Mouse (Mus musculus) urinary bladder, postnatal 10 days (tissue): ENCODE data around the gene Lrp1.

ENCODE experiments used
- DNase-seq: peaks from one replicate; pipeline ENCODE4 v3.0.0; 2022; ENCODE audit warnings: low spot score

The Lrp1 gene

DNA sequence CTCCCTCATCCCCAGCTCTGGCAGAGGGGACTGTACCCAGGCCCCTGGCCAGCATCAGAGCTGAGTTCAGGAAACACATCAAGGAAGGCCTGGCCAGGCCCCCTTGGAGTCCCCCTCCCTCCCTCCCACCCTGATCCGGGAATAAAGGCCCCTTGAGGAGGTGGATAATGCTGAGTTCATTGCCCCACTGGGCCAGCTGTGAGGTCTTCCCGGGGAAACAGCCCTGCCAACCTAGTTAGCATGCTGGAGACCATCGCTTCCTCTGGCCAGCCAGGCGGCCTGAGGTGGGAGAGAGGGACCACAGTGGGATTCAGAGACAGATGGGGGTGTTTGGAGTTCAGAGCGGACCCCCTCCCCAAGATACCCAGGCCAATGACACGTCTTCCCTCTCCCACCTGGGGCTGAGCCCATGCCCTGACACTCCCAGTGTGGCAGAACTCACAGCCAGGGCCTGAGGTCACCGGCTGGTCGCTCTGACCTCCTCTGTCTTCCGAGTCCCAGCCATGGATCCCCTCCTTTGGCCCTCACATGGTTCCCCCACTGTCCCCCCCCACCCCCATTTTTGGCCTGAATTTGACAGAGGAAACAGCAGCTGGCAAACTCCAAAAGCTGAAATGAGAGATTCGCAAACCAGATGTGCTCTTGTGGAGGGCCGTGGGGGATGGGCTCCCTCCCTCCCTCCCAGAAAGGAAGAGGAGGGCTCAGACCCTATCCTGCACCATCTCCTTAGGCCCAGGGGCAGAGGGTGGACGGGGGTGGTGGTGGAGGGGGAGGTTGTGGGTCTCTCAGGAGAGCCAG lies 6.5 kb downstream of the Lrp1 start:
- no peak for DNase-seq

DNA sequence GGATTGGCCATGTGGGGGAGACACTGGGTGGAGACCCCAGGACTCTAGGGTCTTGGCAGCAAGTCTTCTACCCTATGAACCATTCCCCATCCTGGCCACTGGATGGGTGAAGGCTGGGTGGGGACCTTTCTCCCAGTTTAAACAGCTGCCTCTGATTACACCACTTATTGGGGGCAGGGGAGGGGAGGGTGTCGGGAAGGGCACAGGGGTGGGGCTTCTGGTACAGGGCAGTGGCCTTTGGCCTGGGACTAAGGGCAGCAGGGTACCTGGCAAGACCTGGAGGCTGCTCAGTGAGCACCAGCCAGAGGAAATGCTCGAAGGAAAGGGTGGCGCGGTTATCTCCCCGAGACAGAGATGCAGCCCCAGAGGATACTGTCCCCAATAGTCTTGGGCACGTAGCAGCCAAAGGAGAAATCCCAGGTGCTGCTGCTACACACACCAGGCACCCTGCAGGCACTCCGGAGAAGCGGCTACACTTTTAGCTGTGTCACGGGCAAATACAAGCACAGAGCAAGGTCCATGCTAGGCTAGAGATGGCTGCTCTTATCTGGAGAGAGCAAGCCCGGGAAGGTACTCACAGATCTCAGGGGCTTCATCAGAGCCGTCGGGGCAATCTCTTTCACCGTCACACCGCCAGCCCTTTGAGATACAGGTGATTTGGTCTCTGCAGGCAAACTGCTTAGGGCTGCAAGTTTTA lies 8.7 kb downstream of the Lrp1 start:
- DNase-seq = no peak

DNA sequence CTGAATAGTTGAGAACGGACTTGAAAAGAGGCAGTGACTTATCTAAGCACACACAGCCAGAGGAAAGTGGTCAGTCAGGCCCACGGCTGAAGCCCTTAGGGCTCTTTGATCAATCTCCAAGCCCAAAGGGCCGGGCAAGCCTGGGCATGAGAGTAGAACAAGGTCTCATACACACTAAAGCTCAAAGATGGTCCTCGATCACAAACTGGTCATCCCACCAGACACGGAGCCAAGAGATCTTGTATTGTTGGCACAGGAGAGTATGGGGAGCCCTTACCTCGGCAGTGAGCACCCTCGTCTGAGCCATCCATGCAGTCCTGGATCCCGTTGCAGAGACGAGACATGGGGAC lies 10.9 kb downstream of the Lrp1 start:
- DNase-seq = no peak

DNA sequence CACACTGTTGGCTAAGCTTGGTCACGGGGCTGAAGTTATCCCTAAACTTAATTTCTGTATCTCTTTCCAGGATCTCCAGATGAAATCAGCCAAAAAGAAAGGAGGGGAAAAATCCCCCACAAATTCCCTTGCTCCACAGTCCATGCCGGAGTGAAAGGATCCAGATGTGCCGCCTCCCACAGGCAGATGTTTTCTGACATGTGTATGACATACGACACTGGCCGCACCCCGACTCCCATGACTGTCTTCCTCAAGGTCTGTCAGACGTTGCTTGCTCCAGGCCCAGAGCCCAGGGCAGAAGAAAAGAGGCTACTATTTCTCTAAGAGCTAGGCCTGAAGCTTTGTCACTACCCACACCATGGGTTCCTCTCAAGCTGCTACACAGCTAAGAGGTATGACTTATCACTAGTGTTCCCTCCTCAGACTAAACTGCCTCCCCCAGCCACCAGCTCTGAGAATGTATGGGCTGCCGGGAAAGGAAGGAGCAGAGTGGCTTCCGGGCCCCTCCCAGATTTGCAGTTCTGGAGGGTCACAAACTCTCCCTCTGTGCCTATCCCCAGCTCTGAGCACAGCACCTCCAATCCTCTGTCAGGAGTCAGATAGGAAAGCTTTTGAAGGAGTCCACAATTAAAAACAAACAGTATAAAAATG lies 11.4 kb downstream of the Lrp1 start:
- no peak for DNase-seq

DNA sequence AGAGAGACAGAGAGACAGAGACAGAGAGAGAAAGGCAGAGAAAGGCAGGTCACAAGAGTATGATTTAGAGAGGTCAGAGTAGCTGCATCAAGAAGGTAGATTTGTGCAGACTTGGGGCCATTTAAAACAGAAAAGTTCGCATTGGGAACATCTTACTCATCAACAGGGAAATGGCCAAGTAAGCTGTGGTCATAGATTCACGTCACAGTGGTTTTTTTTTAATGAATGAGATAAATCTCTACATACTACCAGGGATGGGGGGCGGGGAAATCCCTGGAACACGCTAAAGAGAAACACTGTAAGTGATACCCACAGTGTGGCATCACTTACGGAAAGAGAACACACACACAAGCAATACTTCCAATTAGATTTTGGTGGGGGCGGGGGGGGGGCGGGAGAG lies 13.9 kb downstream of the Lrp1 start:
- DNase-seq = no peak

DNA sequence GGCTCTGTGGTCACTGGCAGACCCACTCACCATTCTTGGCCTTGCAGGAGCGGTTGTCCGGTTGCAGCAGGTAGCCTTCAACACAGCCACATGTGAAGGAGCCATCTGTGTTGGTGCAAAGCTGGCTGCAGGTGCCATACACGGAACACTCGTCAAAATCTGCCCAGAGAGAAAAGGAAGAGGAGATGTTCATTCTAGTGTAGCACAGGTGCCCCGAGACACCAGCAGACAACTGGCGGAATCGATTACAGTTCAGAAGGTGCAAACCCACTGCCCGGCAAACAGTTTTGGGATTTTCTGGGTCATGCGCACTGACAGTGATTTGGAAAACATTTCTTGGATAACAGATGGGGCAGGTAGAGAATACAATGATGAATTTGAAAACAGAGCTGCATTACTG lies 15.2 kb downstream of the Lrp1 start:
- DNase-seq = no peak

DNA sequence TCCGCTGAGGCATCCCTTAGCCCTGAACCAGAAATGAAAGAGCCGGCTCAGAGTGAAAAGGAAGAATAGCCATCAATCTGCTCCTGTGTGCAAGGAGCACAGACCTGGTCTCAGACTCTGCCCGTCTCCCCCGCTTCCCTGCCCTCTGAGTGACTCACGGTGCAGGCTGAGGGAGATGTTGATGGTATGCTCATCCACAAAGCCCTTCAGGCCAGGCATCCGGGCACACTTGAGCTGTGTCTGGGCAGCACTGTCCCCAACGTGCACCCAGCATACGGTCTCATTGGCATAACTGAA lies 15.7 kb downstream of the Lrp1 start:
- DNase-seq = no peak

DNA sequence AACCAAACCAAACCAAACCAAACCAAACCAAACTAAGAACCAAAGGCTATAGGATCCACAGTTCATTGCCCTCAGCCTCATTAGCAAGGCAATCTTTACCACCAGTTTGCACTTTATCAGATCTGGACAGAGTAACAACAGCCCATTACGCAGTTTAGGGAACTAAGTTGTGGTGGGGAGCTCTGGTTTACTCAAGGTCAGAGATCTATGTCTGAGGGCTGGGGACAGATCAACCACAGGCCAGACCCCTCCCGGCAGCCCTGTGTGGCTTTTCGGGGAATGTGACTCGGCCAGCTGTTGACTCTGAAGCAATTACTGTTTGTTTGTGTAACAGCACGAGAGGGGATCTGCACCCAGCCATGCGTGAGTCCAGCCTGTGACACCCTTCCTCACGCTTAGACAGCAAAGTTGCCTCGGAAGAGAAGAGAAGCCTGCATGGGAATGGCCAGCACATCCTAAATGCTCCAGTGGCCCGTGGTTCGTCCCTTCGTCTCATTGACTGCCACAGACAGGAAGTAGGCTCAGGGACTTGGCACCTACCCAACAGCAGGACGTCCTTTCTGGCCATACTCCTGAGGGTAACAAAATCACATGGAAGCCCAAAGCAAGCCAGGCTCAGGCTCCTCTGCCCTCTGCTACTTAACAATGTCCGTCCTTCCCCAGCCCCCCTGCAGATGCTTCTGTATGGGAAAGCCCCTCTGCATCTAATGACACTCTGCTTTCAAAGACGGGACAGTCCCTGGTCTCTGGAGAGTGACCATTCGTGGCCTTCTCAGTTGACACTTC lies 16.3 kb downstream of the Lrp1 start:
- no peak for DNase-seq

DNA sequence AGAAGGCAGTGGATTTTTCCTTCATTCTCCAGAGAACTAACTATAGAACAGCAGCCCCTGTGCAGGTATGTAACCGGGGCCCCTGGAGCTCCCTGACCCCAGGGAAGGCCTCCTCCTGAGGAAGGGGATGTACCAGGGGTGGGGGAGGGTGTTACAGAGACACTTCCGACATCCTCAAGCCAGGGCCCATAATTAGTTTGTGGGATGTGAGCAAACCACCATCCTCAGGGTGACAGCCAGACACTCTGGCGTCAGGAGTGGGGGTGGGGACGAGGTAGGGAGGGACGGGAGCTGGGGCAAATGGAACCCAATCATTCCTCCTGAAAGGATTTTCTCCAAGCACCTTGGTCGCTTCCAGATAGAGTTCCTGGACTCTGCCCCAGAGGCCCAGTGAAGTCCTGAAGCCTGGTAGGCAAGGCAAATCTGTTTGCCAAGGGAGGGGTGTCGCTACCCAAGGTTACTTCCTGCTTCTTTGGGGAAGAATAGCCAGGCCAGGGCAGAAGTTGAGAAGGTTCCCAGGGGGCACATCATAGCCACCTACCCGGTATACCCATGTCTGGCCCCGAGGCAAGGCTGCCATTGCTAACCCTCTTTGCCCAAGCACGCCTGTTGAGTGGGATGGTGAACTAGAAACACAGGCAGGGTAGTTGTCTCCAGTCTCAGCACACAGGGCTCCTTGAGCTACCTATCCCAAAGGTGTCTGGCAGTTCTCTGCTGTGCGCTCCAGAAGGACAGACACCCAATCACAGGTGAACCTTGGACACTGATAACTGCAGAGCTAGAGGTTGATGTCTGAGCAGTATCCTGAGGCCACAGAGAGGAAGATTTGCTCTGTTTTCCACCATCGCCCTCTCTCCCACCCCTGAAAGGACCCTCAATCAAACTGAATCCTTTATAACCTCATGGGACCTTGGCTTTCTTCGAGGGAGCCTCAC lies 17.2 kb downstream of the Lrp1 start:
- DNase-seq = no peak

DNA sequence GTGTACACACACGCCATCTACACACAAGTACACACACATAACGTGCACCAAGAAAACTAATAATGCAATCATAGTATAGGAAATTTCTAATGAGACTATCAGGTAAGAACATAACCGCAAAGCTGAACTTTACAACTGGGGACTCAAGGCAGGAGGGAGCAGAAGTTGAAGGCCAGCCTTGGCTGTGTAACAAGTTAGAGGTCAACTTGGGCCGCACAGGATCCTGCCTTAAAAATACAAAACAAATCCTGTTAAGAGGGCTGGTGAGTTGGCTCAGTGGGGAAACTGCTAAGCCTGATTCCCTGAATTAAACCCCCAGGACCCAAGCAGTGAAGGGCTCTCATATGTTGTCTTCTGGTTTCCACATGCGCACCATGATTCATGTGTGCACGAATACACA lies 18.8 kb downstream of the Lrp1 start:
- DNase-seq = no peak

DNA sequence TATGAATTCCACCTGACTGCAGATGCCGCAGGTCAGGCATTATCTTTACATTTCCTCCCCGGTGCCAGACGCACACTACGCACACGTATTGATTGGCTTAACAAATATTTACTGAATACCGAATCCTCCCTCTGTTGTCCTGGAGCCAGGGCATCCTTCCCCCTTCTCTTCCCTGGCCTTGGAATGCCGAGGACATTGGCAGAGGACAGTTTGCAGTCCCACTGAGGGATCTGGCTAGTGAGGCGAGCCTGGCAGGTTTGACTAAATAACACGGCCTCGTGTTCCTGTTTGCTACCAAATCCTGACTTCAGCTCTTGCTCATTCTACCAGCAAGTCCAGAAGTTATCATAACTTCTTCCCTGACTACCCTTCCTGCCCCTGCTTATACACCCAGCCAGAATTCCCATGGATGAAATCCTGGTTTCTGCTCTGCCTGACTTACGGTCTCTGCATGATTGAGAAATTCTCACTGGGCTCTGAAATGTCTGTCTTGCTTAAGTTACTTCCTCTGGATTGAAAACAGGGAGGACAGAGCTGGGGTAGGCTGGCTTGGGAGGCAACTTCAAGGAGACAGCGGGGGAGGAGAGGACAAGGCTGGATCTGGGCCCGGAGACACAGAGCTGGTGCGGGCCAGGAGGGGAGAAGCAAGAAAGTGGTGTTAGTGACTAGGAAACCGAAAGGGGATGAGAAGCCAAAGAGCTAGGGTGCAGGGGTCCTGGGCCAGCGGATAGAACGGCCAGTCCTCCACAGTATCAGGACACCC lies 21.0 kb downstream of the Lrp1 start:
- DNase-seq = no peak

DNA sequence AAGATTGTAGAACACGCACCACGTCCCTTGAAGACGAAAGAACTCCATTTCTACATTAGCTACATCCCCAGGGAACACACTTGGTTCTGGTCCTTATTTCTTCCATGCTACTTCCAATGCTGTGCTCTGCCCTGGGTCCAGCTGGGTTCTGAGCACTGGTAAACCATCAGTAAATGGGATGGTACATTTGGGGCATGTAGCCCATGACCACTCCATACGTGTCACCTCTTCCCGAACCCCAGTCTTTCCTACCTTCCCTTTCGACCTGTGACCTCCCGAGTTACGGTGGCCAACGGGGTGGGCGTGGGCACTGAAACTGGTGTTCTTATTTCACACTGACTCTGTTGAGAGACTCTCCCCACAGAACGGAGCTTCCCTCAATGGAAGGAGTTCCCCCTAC lies 21.7 kb downstream of the Lrp1 start:
- no peak for DNase-seq

DNA sequence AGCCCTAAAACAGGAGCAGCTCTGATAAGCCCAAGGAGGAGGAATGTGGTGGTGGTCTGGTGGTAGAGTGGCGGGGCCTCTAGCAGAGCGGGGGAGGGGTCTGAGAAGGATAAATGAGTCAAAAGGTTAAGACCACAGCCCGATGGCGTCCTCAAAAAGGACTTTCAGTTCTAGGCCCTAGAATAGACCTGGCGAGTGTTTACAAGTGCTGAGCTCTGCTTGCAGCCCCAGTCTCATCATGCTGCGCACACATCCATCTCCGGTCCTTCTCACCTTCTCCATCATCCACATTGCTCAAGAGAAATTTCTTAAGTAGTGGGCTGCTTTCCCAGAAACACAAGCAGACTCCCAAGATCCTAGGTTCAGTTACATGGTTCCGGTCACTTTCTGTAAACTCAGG lies 22.3 kb downstream of the Lrp1 start:
- no peak for DNase-seq

DNA sequence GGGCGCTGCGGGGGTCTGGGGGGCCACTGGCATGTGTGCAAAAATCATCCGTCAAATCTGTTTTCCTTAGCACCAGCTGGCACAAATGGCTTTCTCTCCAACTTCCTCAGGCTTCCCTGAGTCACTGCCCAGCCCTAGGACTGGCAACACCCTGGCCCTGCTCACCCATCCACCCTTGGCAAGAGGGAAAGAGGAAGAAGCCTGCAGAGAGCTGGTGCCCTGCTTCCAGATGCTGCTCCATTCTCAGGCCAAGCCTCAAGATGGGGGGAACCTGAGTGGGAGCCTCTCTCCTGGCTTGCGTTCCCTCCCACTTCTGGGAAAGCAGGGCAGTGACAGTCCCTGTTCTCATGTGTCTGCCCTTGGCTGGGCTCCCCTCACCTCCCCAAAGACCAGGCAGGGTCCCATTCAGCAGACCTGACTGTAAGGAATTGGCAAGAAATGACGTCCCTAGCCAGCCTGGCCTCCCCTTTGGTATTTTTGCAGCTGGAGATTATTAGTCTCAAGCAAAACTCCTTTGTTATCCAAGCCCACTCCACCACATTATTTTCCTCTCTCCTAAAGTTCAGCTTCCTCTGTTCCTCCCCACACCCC lies 23.5 kb downstream of the Lrp1 start:
- DNase-seq = no peak

DNA sequence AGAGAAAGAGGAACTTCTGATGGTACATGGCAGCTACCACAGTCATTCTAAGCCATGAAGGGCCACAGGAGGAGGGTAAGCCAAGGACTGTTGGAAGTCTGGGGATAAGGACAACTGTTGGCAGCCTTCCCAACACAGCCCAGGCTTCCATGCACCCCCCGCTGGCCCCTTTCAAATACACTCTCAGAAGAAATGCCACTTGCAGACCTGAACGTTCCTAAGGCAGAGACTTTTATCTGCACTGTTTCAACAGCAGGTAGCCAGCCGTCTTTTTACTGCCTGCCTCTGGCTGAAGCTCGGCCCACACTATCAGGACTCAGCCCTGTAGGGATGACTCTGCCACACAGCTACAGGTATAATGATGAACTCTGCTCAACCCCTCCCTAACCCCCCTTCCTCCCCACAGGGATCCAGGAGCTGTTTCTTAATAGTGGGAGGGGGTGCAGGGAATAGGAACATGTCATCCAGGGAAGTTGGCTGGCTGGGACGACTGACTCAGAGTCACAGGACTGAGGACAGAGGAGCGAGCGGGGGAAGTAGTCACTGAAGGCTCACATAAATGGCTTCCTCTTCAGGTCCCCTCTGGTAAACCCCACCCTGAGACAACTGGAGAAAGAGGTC lies 24.5 kb downstream of the Lrp1 start:
- DNase-seq = no peak

DNA sequence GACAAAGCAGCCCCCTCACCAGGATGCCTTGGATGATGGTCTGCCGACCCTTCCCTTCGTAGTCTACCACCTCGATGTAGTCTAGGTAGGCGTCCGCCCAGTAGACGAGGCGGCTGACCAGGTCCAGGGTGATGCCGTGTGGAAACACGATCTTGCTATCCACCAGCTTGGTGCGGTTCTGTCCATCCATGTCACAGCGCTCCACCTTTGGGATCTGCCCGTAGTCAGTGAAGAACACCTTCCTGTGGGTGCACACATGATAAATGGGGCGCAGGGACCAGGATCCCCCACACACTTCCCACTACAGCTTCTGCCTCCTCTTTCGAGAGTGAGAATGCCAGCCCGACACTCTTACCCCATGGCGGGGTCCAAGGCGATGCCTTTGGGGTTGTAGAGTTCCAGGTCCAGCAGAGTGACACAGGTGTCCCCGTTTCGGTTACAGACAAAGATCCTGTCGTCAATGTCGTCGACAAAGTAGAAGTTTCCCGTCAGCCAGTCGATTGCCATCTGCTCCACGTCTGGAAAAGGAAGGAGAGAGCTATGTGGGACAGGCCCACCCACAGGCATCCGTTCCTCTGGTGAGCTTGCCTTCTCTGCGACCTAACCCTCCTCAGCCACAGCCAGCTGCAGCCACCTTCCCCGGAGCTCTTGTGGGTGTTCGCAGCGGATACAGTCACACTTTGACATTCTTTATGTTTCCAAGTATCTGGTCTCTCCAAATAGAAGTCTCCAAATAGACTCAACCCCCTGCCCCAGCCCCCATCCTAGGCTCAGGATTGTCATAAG lies 25.8 kb downstream of the Lrp1 start:
- DNase-seq = no peak

DNA sequence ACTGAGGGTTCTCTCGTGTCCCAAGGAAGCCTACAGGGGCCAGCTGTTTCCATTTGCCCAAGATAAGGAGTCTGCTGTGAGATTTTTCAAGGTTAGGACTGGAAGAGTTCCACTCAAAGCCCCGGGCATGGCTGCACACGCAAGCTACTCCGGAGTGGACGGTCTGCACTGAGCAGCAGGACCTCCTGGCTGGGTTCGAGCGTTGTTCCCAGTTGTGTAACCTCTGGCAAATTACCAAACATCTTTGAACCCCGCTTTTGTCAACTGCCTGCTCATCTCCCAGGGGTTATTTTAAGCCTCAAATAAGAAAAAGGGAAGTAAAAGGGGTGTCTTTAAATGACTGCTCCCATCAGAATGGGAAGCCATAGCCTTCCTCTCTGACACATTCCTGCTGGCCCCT lies 26.5 kb downstream of the Lrp1 start:
- DNase-seq = no peak

DNA sequence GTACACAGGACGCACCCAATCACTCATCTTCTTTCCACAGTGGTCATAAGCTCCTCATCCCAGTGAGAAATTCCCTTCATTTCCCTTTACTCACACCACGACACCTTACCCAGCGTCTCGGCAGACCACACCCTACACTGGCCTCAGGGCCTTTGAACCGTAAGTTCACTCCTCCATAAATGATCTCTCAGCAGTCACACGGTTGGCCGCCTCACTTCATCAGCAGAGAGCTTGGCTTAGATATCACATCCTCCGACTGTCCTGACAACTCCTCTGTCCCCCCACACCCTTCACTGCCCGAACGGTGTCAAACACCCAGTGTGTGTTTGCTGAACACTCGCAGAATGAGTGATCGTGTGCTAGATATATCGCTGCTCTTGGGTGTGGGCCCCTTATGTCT lies 28.1 kb downstream of the Lrp1 start:
- DNase-seq = no peak

DNA sequence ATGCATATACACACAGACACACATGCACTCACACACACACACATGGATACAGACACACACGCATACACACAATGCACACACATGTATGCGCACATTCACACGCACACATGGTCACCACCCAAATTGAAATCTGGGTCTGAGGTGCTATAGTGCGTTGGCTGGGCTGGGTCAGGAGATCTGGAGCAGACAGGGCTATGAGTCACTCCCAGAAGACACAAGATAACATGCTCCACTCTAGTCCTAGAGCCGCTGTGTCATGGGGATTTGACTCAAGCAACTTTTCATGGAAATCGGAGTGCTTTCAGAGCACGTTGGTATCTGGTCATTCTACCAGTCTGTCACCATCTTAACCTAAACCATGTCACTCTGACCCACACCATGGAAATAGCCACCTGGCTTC lies 28.5 kb downstream of the Lrp1 start:
- DNase-seq = no peak
